Mouse (Mus musculus) monocyte, adult 5-6 weeks (primary cell): ENCODE results near the gene Rara. TPM values are rescaled to one million over a fixed set of nuclear protein-coding genes. Genes with fewer than 3 reads are reported as not detected.

Experiments
- ATAC-seq: fragments of 153-309, 156-312 bp; replicated peaks from 2 replicates; pipeline ENCODE4 v1.8.0; 2017; ENCODE audit warnings: mild to moderate bottlenecking; ENCODE audit not compliant: low TSS enrichment, insufficient number of reproducible peaks, severe bottlenecking, poor library complexity, low FRiP score
- total RNA-seq: library from RNA; stranded (forward); fragments of 200-1000, 200-491, 200-594 nt; gene quantifications from 3 replicates; pipeline ENCODE4 v1.2.3, GENCODE M21; 2017

Rara gene
- total RNA-seq, 1 experiment from 2014 or later = 62.9 TPM

- ATAC-seq = peak; percentile 10; the same call in 1 of the 2 replicates
Measured at GRCm38 (mm10) chr11:98949242-98949957, 21.8 kb downstream of the Rara start.

GRCm38 (mm10) chr11:98949958-98950460 lies 22.4 kb downstream of the Rara start:
- ATAC-seq = no peak

- no peak for ATAC-seq
Measured at GRCm38 (mm10) chr11:98950484-98950883, 22.9 kb downstream of the Rara start.

- no peak for ATAC-seq
Measured at GRCm38 (mm10) chr11:98951026-98951906, 23.6 kb downstream of the Rara start.

GRCm38 (mm10) chr11:98952111-98952510 lies 24.5 kb downstream of the Rara start:
- ATAC-seq = no peak

- peak; percentile 69 for ATAC-seq
Measured at GRCm38 (mm10) chr11:98952736-98953135, 25.1 kb downstream of the Rara start.

- no peak for ATAC-seq
Measured at GRCm38 (mm10) chr11:98953361-98953760, 25.7 kb downstream of the Rara start.

- ATAC-seq = no peak
Measured at GRCm38 (mm10) chr11:98953835-98954320, 26.3 kb downstream of the Rara start.

- ATAC-seq = no peak
Measured at GRCm38 (mm10) chr11:98954373-98954772, 26.8 kb downstream of the Rara start.

GRCm38 (mm10) chr11:98954801-98955706 lies 27.4 kb downstream of the Rara start:
- ATAC-seq = 0 out of 2 replicates have a peak, but pooled peaks have one; percentile 14

- no peak for ATAC-seq
Measured at GRCm38 (mm10) chr11:98955707-98956235, 28.2 kb downstream of the Rara start.

- ATAC-seq = no peak
Measured at GRCm38 (mm10) chr11:98956340-98956739, 28.7 kb downstream of the Rara start.

GRCm38 (mm10) chr11:98959437-98960312 lies 32.1 kb downstream of the Rara start:
- peak; percentile 68 for ATAC-seq

- no peak for ATAC-seq
Measured at GRCm38 (mm10) chr11:98960313-98960906, 32.8 kb downstream of the Rara start.

- ATAC-seq = no peak
Measured at GRCm38 (mm10) chr11:98961051-98961592, 33.5 kb downstream of the Rara start.

- ATAC-seq = no peak
Measured at GRCm38 (mm10) chr11:98961766-98962165, 34.1 kb downstream of the Rara start.
